Mouse (Mus musculus) midbrain, embryonic 15.5 days (tissue): Measurements from ENCODE around the gene A930009A15Rik. TPM values are rescaled to one million over a fixed set of nuclear protein-coding genes. Genes with fewer than 3 reads are reported as not detected.

ENCODE experiments used
- ATAC-seq: fragments of 200-750 bp; cut with Nextera tagmentation; replicated peaks from 2 replicates; pipeline ENCODE4 v1.8.0; 2017; ENCODE audit warnings: moderate TSS enrichment
- H3K27ac ChIP-seq: fragments of 300-500 bp; sonication (generic); 2 replicates; pipeline ENCODE4 v1.5.1; 2015; ENCODE audit warnings: mild to moderate bottlenecking, inconsistent platforms
- H3K27me3 ChIP-seq: fragments of 300-500 bp; sonication (generic); replicated peaks from 2 replicates; pipeline ENCODE4 v1.6.1; 2015; ENCODE audit warnings: inconsistent platforms
- H3K36me3 ChIP-seq: fragments of 300-500 bp; sonication (generic); replicated peaks from 2 replicates; pipeline ENCODE4 v1.6.1; 2015; ENCODE audit warnings: inconsistent platforms
- H3K4me1 ChIP-seq: fragments of 300-500 bp; sonication (generic); 2 replicates; pipeline ENCODE4 v1.6.1; 2015; ENCODE audit warnings: inconsistent platforms
- H3K4me2 ChIP-seq: fragments of 300-500 bp; sonication (generic); 2 replicates; pipeline ENCODE4 v1.6.1; 2015; ENCODE audit warnings: inconsistent platforms, mild to moderate bottlenecking, moderate library complexity
- H3K4me3 ChIP-seq: fragments of 300-500 bp; sonication (generic); 2 replicates; pipeline ENCODE4 v1.5.1; 2015; ENCODE audit warnings: mild to moderate bottlenecking, inconsistent platforms
- H3K9ac ChIP-seq: fragments of 300-500 bp; sonication (generic); 2 replicates; pipeline ENCODE4 v1.6.1; 2015; ENCODE audit warnings: mild to moderate bottlenecking, inconsistent platforms
- H3K9me3 ChIP-seq: fragments of 300-500 bp; sonication (generic); 2 replicates; pipeline ENCODE4 v1.6.1; 2016; ENCODE audit warnings: inconsistent platforms
- WGBS: fragments of 180-500 bp; shearing (Covaris S2); methylation state at CpG from one replicate; pipeline ENCODE4 v1.1.7; 2015; ENCODE audit warnings: mixed read lengths; 5-methylcytosine and 5-hydroxymethylcytosine counted together
- polyA plus RNA-seq: library from polyadenylated mRNA; unstranded; fragments of >200 nt; fragmentation: Nextera tagmentation; extraction: Ambion mirVana; gene quantifications from 2 replicates; pipeline ENCODE4 v1.2.1, GENCODE M21; 2015

The A930009A15Rik gene
- polyA plus RNA-seq, 1 experiment from 2014 or later: 0.67 TPM

DNA sequence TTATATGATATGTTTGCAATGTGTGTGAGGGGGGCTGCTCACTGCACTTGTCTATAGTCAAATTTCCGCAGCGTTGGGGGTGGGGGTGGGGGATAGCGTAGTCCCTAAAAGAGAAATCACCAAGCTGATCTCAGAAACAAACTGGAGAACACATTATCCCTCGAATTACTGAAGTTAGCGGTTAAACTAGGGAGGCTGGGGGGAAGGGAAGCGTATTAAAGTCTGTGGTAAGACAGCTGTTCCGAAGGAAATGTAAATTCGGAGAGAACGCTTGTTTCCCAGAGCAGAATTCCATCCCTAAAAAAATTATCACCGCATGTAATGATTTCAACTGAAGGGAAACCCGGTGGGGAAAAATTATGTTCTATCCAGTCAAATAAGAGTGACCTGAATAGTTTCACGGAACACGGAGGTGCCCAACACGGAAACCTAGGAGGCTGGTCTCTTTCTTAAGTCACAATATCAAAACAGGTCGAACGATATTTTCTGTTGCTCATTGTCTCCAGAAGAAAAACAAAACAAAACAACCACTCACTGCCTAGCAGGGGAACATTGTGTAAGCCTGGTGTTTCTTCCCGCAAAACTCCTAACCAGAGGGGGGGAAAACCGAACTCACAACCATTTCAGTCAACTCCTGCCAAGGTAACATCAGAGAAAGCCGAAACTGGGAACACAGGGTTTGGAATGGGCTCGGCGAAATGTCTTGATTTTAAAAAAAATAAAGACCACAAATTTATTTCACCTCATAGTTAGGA is 15.9 kb downstream of the A930009A15Rik start:
- Histone ChIP-seq H3K27ac (no peak overlapping the region), H3K36me3 (no peaks in the 10 kb centered on the region), H3K4me1 (peaks cover 33% of the 10 kb centered on the region), H3K4me3 (peak overlapping the region; percentile 79), H3K4me2 (peak overlapping the region; percentile 99), H3K9ac (no peak overlapping the region), H3K9me3 (no peaks in the 10 kb centered on the region), H3K27me3 (peaks cover 48% of the 10 kb centered on the region)
- under 1% methylated on average over 21 of the region's 21 CpGs for WGBS
- ATAC-seq: no peak

- H3K27ac ChIP-seq: no peak overlapping the region
- ATAC-seq: peak; percentile 81
- H3K36me3 ChIP-seq: no peaks in the 10 kb centered on the region
- peaks cover 45% of the 10 kb centered on the region for H3K27me3 ChIP-seq
- H3K4me3 ChIP-seq: peak overlapping the region; percentile 79
- peak overlapping the region; percentile 56; the same call in 1 of the 2 replicates for H3K9ac ChIP-seq
- WGBS: under 1% methylated on average over 41 of the region's 41 CpGs
- no peaks in the 10 kb centered on the region for H3K9me3 ChIP-seq
- peak overlapping the region; percentile 99 for H3K4me2 ChIP-seq
- peaks cover 33% of the 10 kb centered on the region for H3K4me1 ChIP-seq
Observed at GRCm38 (mm10) chr10:115586246-115587231, 16.8 kb downstream of the A930009A15Rik start.

GRCm38 (mm10) chr10:115587301-115587969 is 17.6 kb downstream of the A930009A15Rik start, which contains the start of gene Lgr5:
Gene Lgr5, minus strand, starts transcription at chr10:115587780.
- Histone ChIP-seq H3K27me3 (peaks cover 45% of the 10 kb centered on the region), H3K4me1 (peaks cover 33% of the 10 kb centered on the region), H3K4me3 (peak within 1 kb of the TSS; percentile 79), H3K27ac (0 out of 2 replicates have a peak within 1 kb of the TSS, but pooled peaks have one; percentile 27), H3K4me2 (peak within 1 kb of the TSS; percentile 99), H3K36me3 (no peaks in the 10 kb centered on the region), H3K9me3 (no peaks in the 10 kb centered on the region), H3K9ac (peak within 1 kb of the TSS; percentile 56)
- WGBS: under 1% methylated on average over 47 of the region's 47 CpGs
- ATAC-seq: peak; percentile 93

DNA sequence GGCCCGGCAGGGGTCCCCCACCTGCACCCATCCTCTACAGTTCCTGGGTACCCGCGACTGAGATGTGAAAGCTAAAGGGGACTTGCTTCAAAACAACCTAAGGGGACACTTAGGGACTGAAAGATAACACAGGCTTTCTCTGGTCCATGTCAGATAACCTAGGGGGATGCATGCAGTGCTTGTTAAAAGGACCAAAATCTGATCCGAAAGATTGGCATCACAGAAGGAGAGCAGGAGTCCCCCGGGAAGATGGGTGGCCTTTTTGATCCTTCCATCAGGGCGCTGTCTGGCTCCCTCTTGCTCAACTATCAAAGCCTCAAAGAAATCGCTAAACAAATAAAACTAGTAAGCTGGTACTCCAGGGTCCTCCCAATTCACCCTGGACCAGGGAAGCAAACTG is 18.2 kb downstream of the A930009A15Rik start:
- H3K4me1 ChIP-seq: peaks cover 33% of the 10 kb centered on the region
- no peaks in the 10 kb centered on the region for H3K9me3 ChIP-seq
- 2% methylated on average over 7 of the region's 7 CpGs for WGBS
- H3K36me3 ChIP-seq: no peaks in the 10 kb centered on the region
- H3K4me2 ChIP-seq: peak overlapping the region; percentile 99
- no peak for ATAC-seq
- peak overlapping the region; percentile 79 for H3K4me3 ChIP-seq
- no peak overlapping the region for H3K27ac ChIP-seq
- H3K9ac ChIP-seq: peak overlapping the region; percentile 56
- H3K27me3 ChIP-seq: peaks cover 42% of the 10 kb centered on the region

DNA sequence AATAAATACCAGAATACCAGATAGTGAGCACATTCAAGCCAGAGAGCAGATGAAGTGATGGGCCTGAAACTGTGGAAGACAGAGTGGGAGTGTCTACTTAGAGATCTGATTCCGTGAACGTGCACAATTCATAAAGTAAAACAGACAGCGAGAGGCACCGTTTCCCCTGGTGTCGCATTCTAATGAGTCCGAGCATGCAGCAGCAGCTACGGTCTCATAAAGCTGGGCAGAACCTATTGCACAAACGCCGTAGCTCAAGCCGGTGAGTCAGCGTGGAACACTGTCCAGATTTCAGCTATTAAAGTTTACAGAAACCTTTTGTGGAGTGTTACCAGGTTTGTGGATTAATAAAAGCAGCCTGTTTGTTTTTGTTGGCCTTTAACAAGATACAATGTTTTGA is 23.4 kb downstream of the A930009A15Rik start:
- 32% methylated on average over 11 of the region's 11 CpGs for WGBS
- no peak overlapping the region for H3K4me3 ChIP-seq
- no peak for ATAC-seq
- no peak overlapping the region for H3K27ac ChIP-seq
- peaks cover 20% of the 10 kb centered on the region for H3K27me3 ChIP-seq
- H3K36me3 ChIP-seq: no peaks in the 10 kb centered on the region
- H3K4me2 ChIP-seq: peak overlapping the region; percentile 28
- H3K9ac ChIP-seq: no peak overlapping the region
- H3K4me1 ChIP-seq: peaks cover 1% of the 10 kb centered on the region
- H3K9me3 ChIP-seq: no peaks in the 10 kb centered on the region

DNA sequence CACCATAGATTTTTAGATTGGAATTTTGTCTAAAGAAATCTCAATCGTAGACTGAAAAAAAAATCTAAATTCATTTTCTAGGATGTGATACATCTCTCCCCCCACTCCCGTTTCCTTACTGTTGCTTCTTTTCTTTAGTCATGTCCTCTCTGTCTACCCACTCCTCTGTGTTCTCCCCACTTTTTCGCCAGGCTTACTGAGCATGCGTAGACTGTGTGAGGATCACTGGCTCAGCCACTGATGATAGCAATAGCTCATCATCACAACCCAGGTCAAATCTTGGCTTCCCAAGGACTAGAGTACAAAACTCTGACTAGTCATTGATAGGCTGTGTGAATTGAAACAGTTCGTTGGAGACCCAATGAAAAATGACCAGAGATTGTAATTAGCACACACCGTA is 23.9 kb downstream of the A930009A15Rik start:
- H3K9ac ChIP-seq: no peak overlapping the region
- WGBS: 85% methylated on average over 6 of the region's 6 CpGs
- ATAC-seq: no peak; the same call in 1 of the 2 replicates
- no peaks in the 10 kb centered on the region for H3K36me3 ChIP-seq
- H3K4me3 ChIP-seq: no peak overlapping the region
- no peak overlapping the region for H3K27ac ChIP-seq
- no peaks in the 10 kb centered on the region for H3K4me1 ChIP-seq
- peak overlapping the region; percentile 28; the same call in 1 of the 2 replicates for H3K4me2 ChIP-seq
- H3K9me3 ChIP-seq: no peaks in the 10 kb centered on the region
- H3K27me3 ChIP-seq: peaks cover 18% of the 10 kb centered on the region

DNA sequence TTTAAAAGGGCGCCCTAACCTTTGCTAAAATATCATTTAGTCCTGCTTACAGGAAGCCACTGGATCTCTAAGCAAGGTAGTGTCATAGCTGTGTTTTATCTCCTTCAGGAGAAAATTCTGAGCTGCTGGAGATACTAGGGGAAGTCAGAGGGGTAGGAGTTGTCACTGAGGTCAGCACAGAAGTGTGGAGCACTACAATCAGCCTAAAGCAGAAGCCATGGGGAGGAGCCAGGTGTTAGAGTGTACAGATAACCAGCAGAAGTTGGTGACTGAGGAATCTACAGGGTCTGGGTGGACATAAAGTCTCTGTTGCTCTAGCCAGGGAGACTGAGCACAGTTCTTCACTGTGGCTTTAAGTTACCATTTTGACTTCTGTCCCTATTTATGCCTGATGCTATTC is 26.0 kb downstream of the A930009A15Rik start:
- no peak for ATAC-seq
- H3K4me1 ChIP-seq: no peaks in the 10 kb centered on the region
- no peak overlapping the region for H3K4me3 ChIP-seq
- no peak overlapping the region for H3K27ac ChIP-seq
- no peaks in the 10 kb centered on the region for H3K9me3 ChIP-seq
- no peaks in the 10 kb centered on the region for H3K27me3 ChIP-seq
- no peak overlapping the region for H3K4me2 ChIP-seq
- H3K36me3 ChIP-seq: no peaks in the 10 kb centered on the region
- no peak overlapping the region for H3K9ac ChIP-seq
- 93% methylated on average over 1 of the region's 1 CpGs for WGBS

GRCm38 (mm10) chr10:115617456-115618287 is 47.9 kb downstream of the A930009A15Rik start:
- peak overlapping the region; percentile 31; the same call in 1 of the 2 replicates for H3K9ac ChIP-seq
- ATAC-seq: peak; percentile 95
- H3K27ac ChIP-seq: no peak overlapping the region
- WGBS: 5% methylated on average over 14 of the region's 15 CpGs
- H3K4me1 ChIP-seq: peaks cover 7% of the 10 kb centered on the region
- H3K9me3 ChIP-seq: no peaks in the 10 kb centered on the region
- H3K27me3 ChIP-seq: no peaks in the 10 kb centered on the region
- no peaks in the 10 kb centered on the region for H3K36me3 ChIP-seq
- H3K4me2 ChIP-seq: peak overlapping the region; percentile 56
- H3K4me3 ChIP-seq: peak overlapping the region; percentile 33

- Histone ChIP-seq H3K4me2 (peak overlapping the region; percentile 56), H3K9me3 (no peaks in the 10 kb centered on the region), H3K4me3 (peak overlapping the region; percentile 33), H3K27ac (peak overlapping the region; percentile 20; the same call in 1 of the 2 replicates), H3K36me3 (no peaks in the 10 kb centered on the region), H3K9ac (peak overlapping the region; percentile 31; the same call in 1 of the 2 replicates), H3K4me1 (peaks cover 7% of the 10 kb centered on the region), H3K27me3 (no peaks in the 10 kb centered on the region)
- WGBS: 17% methylated on average over 15 of the region's 15 CpGs
- ATAC-seq: peak; percentile 64
Observed at GRCm38 (mm10) chr10:115618288-115618856, 48.6 kb downstream of the A930009A15Rik start.

DNA sequence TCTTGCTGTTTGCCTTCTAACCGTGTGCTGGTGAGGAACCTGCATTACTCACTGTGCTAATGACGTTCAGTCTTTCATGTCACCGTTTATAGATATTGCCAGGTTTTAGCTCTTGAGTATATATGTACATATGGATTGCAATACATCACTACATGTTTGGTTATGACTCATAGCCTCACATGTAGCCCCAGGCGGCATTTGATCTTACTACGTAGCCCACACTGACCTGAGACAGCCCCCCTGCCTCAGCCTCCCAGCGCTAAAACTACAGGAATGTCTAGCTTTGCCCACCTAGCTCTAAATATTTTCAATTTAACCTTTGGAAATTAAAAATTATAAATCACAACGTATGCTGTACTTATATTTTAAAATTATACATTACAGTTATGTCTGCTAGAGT is 53.7 kb downstream of the A930009A15Rik start:
- Histone ChIP-seq H3K4me2 (peak overlapping the region; percentile 24), H3K9ac (no peak overlapping the region), H3K4me1 (peaks cover 1% of the 10 kb centered on the region), H3K27ac (no peak overlapping the region), H3K36me3 (no peaks in the 10 kb centered on the region), H3K4me3 (no peak overlapping the region), H3K27me3 (no peaks in the 10 kb centered on the region), H3K9me3 (no peaks in the 10 kb centered on the region)
- WGBS: 87% methylated on average over 7 of the region's 7 CpGs
- ATAC-seq: peak; percentile 51; the same call in 1 of the 2 replicates
